8 mouse cellular contexts compared by ENCODE assay signal in the genomic region with DNA sequence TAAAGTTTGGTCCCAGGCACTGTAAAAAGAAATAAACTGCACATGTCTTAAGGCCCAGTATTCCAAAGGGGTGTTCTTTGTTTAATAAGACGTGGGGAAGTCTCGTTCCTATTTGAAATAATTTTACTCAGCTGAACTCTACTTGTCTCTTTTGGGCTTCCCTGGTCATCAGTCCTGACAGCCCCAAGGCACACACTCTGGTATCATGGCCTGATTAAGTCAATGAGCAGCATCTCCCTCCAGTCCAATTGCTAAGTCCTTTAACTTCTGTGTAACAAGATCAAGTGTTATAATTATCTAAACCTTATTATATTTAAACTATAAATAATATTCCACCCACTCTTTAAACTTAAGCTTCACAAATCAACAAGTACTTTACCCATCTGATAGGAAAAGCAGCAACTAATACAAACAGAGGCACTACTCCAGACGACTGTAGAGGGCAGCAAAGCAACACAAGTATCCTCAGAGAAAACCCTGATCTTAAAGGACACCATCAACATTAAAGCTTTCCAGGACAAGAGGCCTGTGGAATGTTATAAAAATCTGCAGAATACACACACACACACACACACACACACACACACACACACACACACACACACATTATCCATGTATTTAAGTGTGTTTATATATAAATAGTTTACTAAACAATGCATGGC. TPM values are rescaled to one million over a fixed set of nuclear protein-coding genes. Genes with fewer than 3 reads are reported as not detected.
A peak's percentile ranks its signal among the peaks of the same experiment; 100 is the strongest.
DNase-seq lines count a peak whose midpoint lies in the region; ATAC-seq lines count a peak whose summit lies in the region.

No protein-coding gene starts in this region.

- no peak overlapping the region for H3K4me2 ChIP-seq in liver, embryonic 12.5 days
- H3K4me2 ChIP-seq in forebrain, embryonic 13.5 days = no peak overlapping the region
- no peak overlapping the region for H3K4me2 ChIP-seq in intestine, embryonic 15.5 days (replicated peaks)

- ATAC-seq in liver, embryonic 12.5 days = no peak
- ATAC-seq in forebrain, embryonic 13.5 days = peak; percentile 81
- ATAC-seq in intestine, embryonic 15.5 days = peak; percentile 73

- H3K27me3 ChIP-seq in liver, embryonic 12.5 days (replicated peaks) = no peaks in the 10 kb centered on the region
- H3K27me3 ChIP-seq in forebrain, embryonic 13.5 days = no peaks in the 10 kb centered on the region
- no peaks in the 10 kb centered on the region for H3K27me3 ChIP-seq in intestine, embryonic 15.5 days (replicated peaks)

- no peaks in the 10 kb centered on the region for H3K4me1 ChIP-seq in liver, embryonic 12.5 days
- peaks cover 6% of the 10 kb centered on the region for H3K4me1 ChIP-seq in forebrain, embryonic 13.5 days
- no peaks in the 10 kb centered on the region for H3K4me1 ChIP-seq in intestine, embryonic 15.5 days (replicated peaks)

- H3K9me3 ChIP-seq in liver, embryonic 12.5 days (replicated peaks) = no peaks in the 10 kb centered on the region
- 0 out of 2 replicates have a peak, but pooled peaks cover 4% of the 10 kb centered on the region for H3K9me3 ChIP-seq in forebrain, embryonic 13.5 days (replicated peaks)
- H3K9me3 ChIP-seq in intestine, embryonic 15.5 days = no peaks in the 10 kb centered on the region

- WGBS in liver, embryonic 12.5 days (ENCODE audit: insufficient replicate concordance) = 53% methylated on average over 3 of the region's 3 CpGs
- WGBS in forebrain, embryonic 13.5 days = 54% methylated on average over 3 of the region's 3 CpGs
- WGBS in intestine, embryonic 15.5 days = 55% methylated on average over 3 of the region's 3 CpGs

- no peak overlapping the region for H3K9ac ChIP-seq in liver, embryonic 12.5 days
- no peak overlapping the region for H3K9ac ChIP-seq in forebrain, embryonic 13.5 days
- H3K9ac ChIP-seq in intestine, embryonic 15.5 days = no peak overlapping the region

- H3K36me3 ChIP-seq in liver, embryonic 12.5 days = no peaks in the 10 kb centered on the region
- 0 out of 2 replicates have a peak, but pooled peaks cover 3% of the 10 kb centered on the region for H3K36me3 ChIP-seq in forebrain, embryonic 13.5 days (ENCODE audit: poor library complexity, severe bottlenecking)
- H3K36me3 ChIP-seq in intestine, embryonic 15.5 days = no peaks in the 10 kb centered on the region

- H3K4me3 ChIP-seq in liver, embryonic 12.5 days = no peak overlapping the region
- H3K4me3 ChIP-seq in forebrain, embryonic 13.5 days = no peak overlapping the region
- H3K4me3 ChIP-seq in intestine, embryonic 15.5 days (replicated peaks) = no peak overlapping the region

- no peak overlapping the region for H3K27ac ChIP-seq in liver, embryonic 12.5 days
- H3K27ac ChIP-seq in forebrain, embryonic 13.5 days = no peak overlapping the region
- no peak overlapping the region for H3K27ac ChIP-seq in intestine, embryonic 15.5 days

- intact Hi-C loops in left cerebral cortex, postnatal 4 days (cut with DNase I) = no loop called here

- peak; percentile 7 for DNase-seq in liver
- DNase-seq in adrenal gland, postnatal 36 days = peak; percentile 23 to 64
- peak; percentile 49 for DNase-seq in left cerebral cortex, postnatal 4 days
- peak; percentile 60 for DNase-seq in retina, postnatal 7 days (ENCODE audit: low read depth, low spot score)
- no peak for DNase-seq in Muller cell, postnatal 12 days (ENCODE audit: inconsistent ontology term)

RNA-seq across cellular contexts. Expression of a gene that starts 10.8 kb away (rescaled TPM):
- 8.5 and 8.9 TPM in 2 replicates for polyA plus RNA-seq in liver, embryonic 12.5 days (2016; fragmentation: Nextera tagmentation; extraction: Ambion mirVana)
- 10 to 100 TPM; 27.2 to 42.1 TPM for total RNA-seq in adrenal gland, postnatal 36 days (2021)
- 16.4 and 17.4 TPM in 2 replicates for polyA plus RNA-seq in forebrain, embryonic 13.5 days (2015; fragmentation: Nextera tagmentation; extraction: Ambion mirVana)
- 43.6 and 44.9 TPM in 2 replicates for polyA plus RNA-seq in intestine, embryonic 15.5 days (2015; fragmentation: Nextera tagmentation; extraction: Ambion mirVana)
- 10 to 100 TPM; 77.6 to 92.8 TPM for total RNA-seq in left cerebral cortex, postnatal 4 days (2021)
